Mouse (Mus musculus): ENCODE data around the gene Rpl37a.

DNA sequence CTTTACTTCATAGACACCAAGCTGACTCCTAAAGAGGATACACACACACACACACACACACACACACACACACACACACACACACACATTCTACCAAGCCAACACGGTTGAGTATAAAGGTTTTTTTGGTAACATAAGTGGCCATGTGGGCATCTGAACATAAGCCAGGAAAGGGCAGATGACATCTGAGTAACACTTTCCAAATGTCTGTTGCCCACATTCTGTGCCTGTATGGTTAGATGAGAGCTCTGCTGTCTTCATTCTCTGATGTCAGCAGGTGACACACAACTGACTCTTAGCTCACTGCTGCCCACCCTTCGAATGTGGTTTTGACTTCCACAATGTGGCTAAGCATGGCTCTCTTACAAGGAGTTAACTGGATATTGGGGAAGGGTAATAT is 13.3 kb downstream of the Rpl37a start:
- no peak for TF ChIP-seq CTCF (IDR thresholded peaks at IDR 0.05; ENCODE audit: extremely low read depth, insufficient read depth, low read length)
- no peak for TF ChIP-seq POLR2A (IDR thresholded peaks at IDR 0.05; ENCODE audit: extremely low read depth, insufficient read depth, low read length)
